Mouse (Mus musculus): Measurements from ENCODE around the gene Pde5a. TPM values are rescaled to one million over a fixed set of nuclear protein-coding genes. Genes with fewer than 3 reads are reported as not detected.

Gene Pde5a
- polyA plus RNA-seq (2014; fragmentation: Nextera tagmentation; extraction: Ambion mirVana), result 3.1 and 4.5 TPM in 2 replicates

- peak; percentile 50 for ATAC-seq (replicated peaks; ENCODE audit: insufficient number of reproducible peaks, low FRiP score, low TSS enrichment)
- WGBS (ENCODE audit: insufficient replicate concordance), result 1% methylated on average over 46 of the region's 49 CpGs
- no peaks in the 10 kb centered on the region for H3K27me3 ChIP-seq (ENCODE audit: control insufficient read depth, insufficient read depth, low read length)
- H3K36me3 ChIP-seq (ENCODE audit: control insufficient read depth, insufficient read depth, low read length), result no peaks in the 10 kb centered on the region
- 0 out of 2 replicates have a peak, but pooled peaks cover 3% of the 10 kb centered on the region for H3K4me1 ChIP-seq (ENCODE audit: control insufficient read depth, insufficient read depth, low read length)
- no peaks in the 10 kb centered on the region for H3K9me3 ChIP-seq (replicated peaks; ENCODE audit: control insufficient read depth, low read length)
- peak within 1 kb of the TSS; percentile 68 for H3K4me3 ChIP-seq (ENCODE audit: low read depth, low read length)
- H3K9ac ChIP-seq (ENCODE audit: low read depth, low read length), result peak within 1 kb of the TSS; percentile 83
- H3K4me2 ChIP-seq, result peak within 1 kb of the TSS; percentile 95
- H3K27ac ChIP-seq (ENCODE audit: low read depth, low read length), result peak within 1 kb of the TSS; percentile 77
These were observed at the start of gene Pde5a for GRCm38 (mm10) chr3:122728852-122729600. Gene Pde5a (plus strand): TSS chr3:122728947.

DNA sequence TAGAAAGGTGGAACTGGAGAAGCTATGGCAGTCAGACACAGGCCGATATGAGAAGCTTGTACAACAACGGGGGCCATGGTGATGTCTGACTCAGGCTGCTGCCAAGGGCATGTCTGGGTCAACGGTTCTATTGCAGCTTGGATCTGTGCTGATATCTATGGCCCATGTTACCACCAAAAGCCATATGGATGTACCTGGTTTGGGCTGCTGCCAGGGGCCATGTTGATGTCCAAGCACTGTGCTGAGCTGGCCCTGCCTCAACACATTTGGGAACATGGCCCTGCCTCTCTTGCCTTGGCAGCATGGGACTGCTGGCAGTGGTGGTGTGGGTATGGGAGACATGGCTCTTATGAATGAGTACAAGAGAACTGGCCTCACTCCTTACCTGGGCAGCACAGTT, 47.9 kb upstream of the Pde5a start:
- Histone ChIP-seq H3K9ac (ENCODE audit: low read depth, low read length) (no peak overlapping the region), H3K9me3 (replicated peaks; ENCODE audit: control insufficient read depth, low read length) (0 out of 2 replicates have a peak, but pooled peaks cover 2% of the 10 kb centered on the region), H3K4me1 (ENCODE audit: control insufficient read depth, insufficient read depth, low read length) (no peaks in the 10 kb centered on the region; the same call in 1 of the 2 replicates), H3K4me2 (no peak overlapping the region), H3K36me3 (ENCODE audit: control insufficient read depth, insufficient read depth, low read length) (no peaks in the 10 kb centered on the region), H3K27me3 (ENCODE audit: control insufficient read depth, insufficient read depth, low read length) (no peaks in the 10 kb centered on the region), H3K4me3 (ENCODE audit: low read depth, low read length) (no peak overlapping the region), H3K27ac (ENCODE audit: low read depth, low read length) (no peak overlapping the region)
- 87% methylated on average over 3 of the region's 3 CpGs for WGBS (ENCODE audit: insufficient replicate concordance)
- no peak for ATAC-seq (replicated peaks; ENCODE audit: insufficient number of reproducible peaks, low FRiP score, low TSS enrichment)

- ATAC-seq (replicated peaks; ENCODE audit: insufficient number of reproducible peaks, low FRiP score, low TSS enrichment), result no peak
- WGBS (ENCODE audit: insufficient replicate concordance), result 73% methylated on average over 4 of the region's 4 CpGs
These were observed 46.4 kb upstream of the Pde5a start for GRCm38 (mm10) chr3:122682352-122682751.

DNA sequence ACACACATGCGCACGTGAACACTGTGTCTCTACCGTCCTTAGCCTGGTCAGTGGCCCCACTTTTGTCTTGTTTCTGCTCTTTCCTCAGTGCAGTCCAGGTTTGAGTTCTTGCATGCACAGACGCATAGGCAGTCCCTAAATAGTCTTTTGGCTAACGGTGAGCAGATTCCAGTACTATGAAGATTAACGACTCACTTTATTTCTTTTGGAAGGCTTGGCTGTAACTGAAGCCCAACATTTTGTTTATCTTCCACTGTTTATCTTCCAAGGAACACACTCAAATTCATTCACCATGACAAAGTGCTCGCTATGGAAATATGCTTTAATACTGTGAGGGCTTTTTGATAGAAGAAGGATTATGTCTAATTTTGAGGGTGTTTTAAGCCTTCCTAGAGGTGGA, 43.9 kb upstream of the Pde5a start:
- WGBS (ENCODE audit: insufficient replicate concordance), result 67% methylated on average over 7 of the region's 7 CpGs
- H3K27ac ChIP-seq (ENCODE audit: low read depth, low read length), result no peak overlapping the region

More at GRCm38 (mm10) chr3:122682352-122682751, 46.4 kb upstream of the Pde5a start:
- no peak overlapping the region for H3K9ac ChIP-seq (ENCODE audit: low read depth, low read length)
- no peaks in the 10 kb centered on the region for H3K4me1 ChIP-seq (ENCODE audit: control insufficient read depth, insufficient read depth, low read length)
- H3K27ac ChIP-seq (ENCODE audit: low read depth, low read length), result no peak overlapping the region
- H3K36me3 ChIP-seq (ENCODE audit: control insufficient read depth, insufficient read depth, low read length), result no peaks in the 10 kb centered on the region
- H3K9me3 ChIP-seq (replicated peaks; ENCODE audit: control insufficient read depth, low read length), result 0 out of 2 replicates have a peak, but pooled peaks cover 2% of the 10 kb centered on the region
- H3K27me3 ChIP-seq (ENCODE audit: control insufficient read depth, insufficient read depth, low read length), result no peaks in the 10 kb centered on the region
- H3K4me3 ChIP-seq (ENCODE audit: low read depth, low read length), result no peak overlapping the region
- H3K4me2 ChIP-seq, result no peak overlapping the region

DNA sequence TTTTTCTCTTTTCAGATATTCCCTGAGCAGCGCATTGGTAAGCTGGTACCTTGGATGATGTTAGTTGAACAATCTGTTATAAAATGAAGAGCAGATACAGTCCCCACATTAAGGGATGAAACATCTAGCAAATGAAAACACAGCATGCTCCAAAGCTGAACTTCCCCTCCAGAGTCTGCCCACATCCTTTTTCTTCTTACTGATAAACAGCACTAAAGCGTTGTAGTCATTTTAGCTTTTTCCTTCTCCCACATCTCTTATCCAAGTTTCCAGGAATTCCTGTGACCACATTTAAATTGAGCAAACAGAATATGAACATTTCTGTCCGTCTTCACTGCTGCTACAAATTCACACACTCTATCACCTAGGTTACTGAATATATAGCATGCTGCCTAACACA, 35.7 kb upstream of the Pde5a start:
- H3K36me3 ChIP-seq (ENCODE audit: control insufficient read depth, insufficient read depth, low read length), result no peaks in the 10 kb centered on the region
- H3K9ac ChIP-seq (ENCODE audit: low read depth, low read length), result no peak overlapping the region
- H3K4me3 ChIP-seq (ENCODE audit: low read depth, low read length), result no peak overlapping the region
- WGBS (ENCODE audit: insufficient replicate concordance), result 61% methylated on average over 3 of the region's 3 CpGs
- no peak for ATAC-seq (replicated peaks; ENCODE audit: insufficient number of reproducible peaks, low FRiP score, low TSS enrichment)
- no peaks in the 10 kb centered on the region for H3K27me3 ChIP-seq (ENCODE audit: control insufficient read depth, insufficient read depth, low read length)
- no peaks in the 10 kb centered on the region for H3K4me1 ChIP-seq (ENCODE audit: control insufficient read depth, insufficient read depth, low read length)
- H3K4me2 ChIP-seq, result no peak overlapping the region
- no peak overlapping the region for H3K27ac ChIP-seq (ENCODE audit: low read depth, low read length)
- H3K9me3 ChIP-seq (replicated peaks; ENCODE audit: control insufficient read depth, low read length), result no peaks in the 10 kb centered on the region

More for the DNA sequence above, 43.9 kb upstream of the Pde5a start:
- H3K4me1 ChIP-seq (ENCODE audit: control insufficient read depth, insufficient read depth, low read length), result no peaks in the 10 kb centered on the region
- H3K9me3 ChIP-seq (replicated peaks; ENCODE audit: control insufficient read depth, low read length), result no peaks in the 10 kb centered on the region
- ATAC-seq (replicated peaks; ENCODE audit: insufficient number of reproducible peaks, low FRiP score, low TSS enrichment), result no peak
- no peaks in the 10 kb centered on the region for H3K36me3 ChIP-seq (ENCODE audit: control insufficient read depth, insufficient read depth, low read length)
- no peak overlapping the region for H3K9ac ChIP-seq (ENCODE audit: low read depth, low read length)
- H3K4me2 ChIP-seq, result no peak overlapping the region
- H3K4me3 ChIP-seq (ENCODE audit: low read depth, low read length), result no peak overlapping the region
- no peaks in the 10 kb centered on the region for H3K27me3 ChIP-seq (ENCODE audit: control insufficient read depth, insufficient read depth, low read length)

- Histone ChIP-seq H3K4me2 (no peak overlapping the region), H3K4me1 (ENCODE audit: control insufficient read depth, insufficient read depth, low read length) (no peaks in the 10 kb centered on the region), H3K36me3 (ENCODE audit: control insufficient read depth, insufficient read depth, low read length) (no peaks in the 10 kb centered on the region), H3K27me3 (ENCODE audit: control insufficient read depth, insufficient read depth, low read length) (no peaks in the 10 kb centered on the region), H3K9me3 (replicated peaks; ENCODE audit: control insufficient read depth, low read length) (no peaks in the 10 kb centered on the region), H3K4me3 (ENCODE audit: low read depth, low read length) (no peak overlapping the region), H3K9ac (ENCODE audit: low read depth, low read length) (no peak overlapping the region), H3K27ac (ENCODE audit: low read depth, low read length) (no peak overlapping the region)
- WGBS (ENCODE audit: insufficient replicate concordance), result 43% methylated on average over 3 of the region's 3 CpGs
- no peak for ATAC-seq (replicated peaks; ENCODE audit: insufficient number of reproducible peaks, low FRiP score, low TSS enrichment)
These were observed 32.9 kb upstream of the Pde5a start for GRCm38 (mm10) chr3:122695870-122696269.

DNA sequence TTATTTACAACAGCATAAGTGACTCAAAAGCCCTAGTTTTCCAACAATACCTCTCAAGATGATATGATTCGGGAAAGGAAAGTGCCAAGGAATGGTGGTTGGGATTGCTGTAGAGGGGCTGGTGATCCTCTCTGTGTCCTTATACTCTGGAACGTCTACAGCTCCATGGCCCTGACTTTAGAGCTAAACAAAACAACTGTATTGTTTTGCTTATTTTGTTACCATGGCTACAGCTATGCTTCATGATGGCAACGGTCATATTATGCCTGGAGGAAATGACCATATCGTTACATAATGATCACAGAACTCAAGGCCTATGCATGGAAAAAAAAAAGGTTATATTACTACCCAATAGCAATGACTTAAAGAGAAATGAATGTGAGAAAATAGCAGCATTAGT, 32.1 kb upstream of the Pde5a start:
- no peaks in the 10 kb centered on the region for H3K36me3 ChIP-seq (ENCODE audit: control insufficient read depth, insufficient read depth, low read length)
- no peaks in the 10 kb centered on the region for H3K4me1 ChIP-seq (ENCODE audit: control insufficient read depth, insufficient read depth, low read length)
- H3K4me2 ChIP-seq, result no peak overlapping the region
- H3K9me3 ChIP-seq (replicated peaks; ENCODE audit: control insufficient read depth, low read length), result no peaks in the 10 kb centered on the region
- no peak overlapping the region for H3K27ac ChIP-seq (ENCODE audit: low read depth, low read length)
- H3K4me3 ChIP-seq (ENCODE audit: low read depth, low read length), result no peak overlapping the region
- WGBS (ENCODE audit: insufficient replicate concordance), result 83% methylated on average over 4 of the region's 4 CpGs
- H3K27me3 ChIP-seq (ENCODE audit: control insufficient read depth, insufficient read depth, low read length), result no peaks in the 10 kb centered on the region
- H3K9ac ChIP-seq (ENCODE audit: low read depth, low read length), result no peak overlapping the region
- ATAC-seq (replicated peaks; ENCODE audit: insufficient number of reproducible peaks, low FRiP score, low TSS enrichment), result no peak

GRCm38 (mm10) chr3:122704209-122704608, 24.5 kb upstream of the Pde5a start:
- no peak for ATAC-seq (replicated peaks; ENCODE audit: insufficient number of reproducible peaks, low FRiP score, low TSS enrichment)
- Histone ChIP-seq H3K27ac (ENCODE audit: low read depth, low read length) (no peak overlapping the region), H3K27me3 (ENCODE audit: control insufficient read depth, insufficient read depth, low read length) (no peaks in the 10 kb centered on the region), H3K9me3 (replicated peaks; ENCODE audit: control insufficient read depth, low read length) (0 out of 2 replicates have a peak, but pooled peaks cover 3% of the 10 kb centered on the region), H3K9ac (ENCODE audit: low read depth, low read length) (no peak overlapping the region), H3K4me3 (ENCODE audit: low read depth, low read length) (no peak overlapping the region), H3K36me3 (ENCODE audit: control insufficient read depth, insufficient read depth, low read length) (no peaks in the 10 kb centered on the region), H3K4me2 (no peak overlapping the region), H3K4me1 (ENCODE audit: control insufficient read depth, insufficient read depth, low read length) (no peaks in the 10 kb centered on the region; the same call in 1 of the 2 replicates)
- 22% methylated on average over 6 of the region's 6 CpGs for WGBS (ENCODE audit: insufficient replicate concordance)

GRCm38 (mm10) chr3:122705246-122705645, 23.5 kb upstream of the Pde5a start:
- ATAC-seq (replicated peaks; ENCODE audit: insufficient number of reproducible peaks, low FRiP score, low TSS enrichment), result no peak
- 87% methylated on average over 7 of the region's 7 CpGs for WGBS (ENCODE audit: insufficient replicate concordance)
- no peaks in the 10 kb centered on the region for H3K36me3 ChIP-seq (ENCODE audit: control insufficient read depth, insufficient read depth, low read length)

More at GRCm38 (mm10) chr3:122705246-122705645, 23.5 kb upstream of the Pde5a start:
- 0 out of 2 replicates have a peak, but pooled peaks cover 3% of the 10 kb centered on the region for H3K9me3 ChIP-seq (replicated peaks; ENCODE audit: control insufficient read depth, low read length)
- no peak overlapping the region for H3K27ac ChIP-seq (ENCODE audit: low read depth, low read length)
- no peak overlapping the region for H3K9ac ChIP-seq (ENCODE audit: low read depth, low read length)
- no peaks in the 10 kb centered on the region; the same call in 1 of the 2 replicates for H3K4me1 ChIP-seq (ENCODE audit: control insufficient read depth, insufficient read depth, low read length)
- H3K4me2 ChIP-seq, result no peak overlapping the region
- no peaks in the 10 kb centered on the region for H3K27me3 ChIP-seq (ENCODE audit: control insufficient read depth, insufficient read depth, low read length)
- no peak overlapping the region for H3K4me3 ChIP-seq (ENCODE audit: low read depth, low read length)
